Mouse (Mus musculus) forebrain, embryonic 16.5 days (tissue): ENCODE measurements at regions not wholly inside any gene's neighbourhood (a gene's known extent, or its start where the extent isn't known, plus 50 kb on each side); places are given as distances from the start of the nearest gene placed in this dataset.
"Not testable (repeated sequence)": the region's sequence is repeated elsewhere in the genome, so short reads cannot be mapped to it uniquely, and the experiment has no call there.

Experiments
- ATAC-seq: fragments of 200-750 bp; cut with Nextera tagmentation; 2 replicates; pipeline ENCODE4 v1.8.0; 2017; ENCODE audit warnings: mild to moderate bottlenecking, moderate library complexity
- H3K27ac ChIP-seq: fragments of 300-500 bp; sonication (generic); 2 replicates; pipeline ENCODE4 v1.5.1; 2014; ENCODE audit warnings: low read length, control low read depth
- H3K27me3 ChIP-seq: fragments of 300-500 bp; sonication (generic); replicated peaks from 2 replicates; pipeline ENCODE4 v1.6.1; 2014; ENCODE audit warnings: low read length; ENCODE audit not compliant: control insufficient read depth, insufficient read depth
- H3K36me3 ChIP-seq: fragments of 300-500 bp; sonication (generic); 2 replicates; pipeline ENCODE4 v1.6.1; 2014; ENCODE audit not compliant: control insufficient read depth, insufficient read depth
- H3K4me1 ChIP-seq: fragments of 300-500 bp; sonication (generic); replicated peaks from 2 replicates; pipeline ENCODE4 v1.6.1; 2014; ENCODE audit warnings: low read length; ENCODE audit not compliant: control insufficient read depth, insufficient read depth
- H3K4me2 ChIP-seq: fragments of 300-500 bp; sonication (generic); 2 replicates; pipeline ENCODE4 v1.6.1; 2014; ENCODE audit warnings: mild to moderate bottlenecking, low read length, control low read depth
- H3K4me3 ChIP-seq: fragments of 300-500 bp; sonication (generic); replicated peaks from 2 replicates; pipeline ENCODE4 v1.5.1; 2014; ENCODE audit warnings: mild to moderate bottlenecking, low read length, control low read depth
- H3K9ac ChIP-seq: fragments of 300-500 bp; sonication (generic); replicated peaks from 2 replicates; pipeline ENCODE4 v1.6.1; 2014; ENCODE audit warnings: low read depth, low read length, control low read depth
- H3K9me3 ChIP-seq: fragments of 300-500 bp; sonication (generic); 2 replicates; pipeline ENCODE4 v1.6.1; 2016; ENCODE audit warnings: low read length; ENCODE audit not compliant: control insufficient read depth
- WGBS: fragments of 180-500 bp; shearing (Covaris S2); extraction: QIAGEN DNeasy Blood & Tissue Kit; methylation state at CpG from one replicate; pipeline ENCODE4 v1.1.7; 2014; 5-methylcytosine and 5-hydroxymethylcytosine counted together

- not testable (repeated sequence) for H3K4me3 ChIP-seq, H3K36me3 ChIP-seq, H3K27me3 ChIP-seq, H3K4me1 ChIP-seq, H3K9ac ChIP-seq, H3K9me3 ChIP-seq, H3K4me2 ChIP-seq, ATAC-seq, H3K27ac ChIP-seq
Observed at GRCm38 (mm10) chr11:45424066-45424465, 427.8 kb upstream of the Clint1 start.

GRCm38 (mm10) chr11:45440937-45441720 lies 410.7 kb upstream of the Clint1 start:
- no peak for ATAC-seq
- 71% methylated on average over 3 of the region's 3 CpGs for WGBS
- H3K4me2 ChIP-seq, result no peak overlapping the region

GRCm38 (mm10) chr11:45446512-45446911 lies 405.3 kb upstream of the Clint1 start:
- no peak overlapping the region for H3K4me3 ChIP-seq
- H3K9ac ChIP-seq, result no peak overlapping the region
- H3K36me3 ChIP-seq, result no peaks in the 10 kb centered on the region
- H3K4me1 ChIP-seq, result no peaks in the 10 kb centered on the region
- H3K4me2 ChIP-seq, result no peak overlapping the region
- WGBS, result 82% methylated on average over 2 of the region's 2 CpGs
- no peak overlapping the region for H3K27ac ChIP-seq
- no peak for ATAC-seq
- H3K9me3 ChIP-seq, result no peaks in the 10 kb centered on the region
- H3K27me3 ChIP-seq, result no peaks in the 10 kb centered on the region

More at GRCm38 (mm10) chr11:45440937-45441720, 410.7 kb upstream of the Clint1 start:
- no peaks in the 10 kb centered on the region for H3K27me3 ChIP-seq
- no peak overlapping the region for H3K4me3 ChIP-seq
- no peak overlapping the region for H3K27ac ChIP-seq
- H3K9ac ChIP-seq, result no peak overlapping the region
- H3K36me3 ChIP-seq, result no peaks in the 10 kb centered on the region
- H3K9me3 ChIP-seq, result no peaks in the 10 kb centered on the region
- no peaks in the 10 kb centered on the region for H3K4me1 ChIP-seq

GRCm38 (mm10) chr11:45454234-45454633 lies 397.6 kb upstream of the Clint1 start:
- peak; percentile 72 for ATAC-seq
- peak overlapping the region; percentile 67 for H3K27ac ChIP-seq

GRCm38 (mm10) chr11:45454933-45455332 lies 396.9 kb upstream of the Clint1 start:
- 45% methylated on average over 3 of the region's 3 CpGs for WGBS
- peak; percentile 93 for ATAC-seq

More at GRCm38 (mm10) chr11:45454234-45454633, 397.6 kb upstream of the Clint1 start:
- Histone ChIP-seq H3K9ac (no peak overlapping the region), H3K4me1 (peaks cover 6% of the 10 kb centered on the region), H3K9me3 (no peaks in the 10 kb centered on the region), H3K4me3 (no peak overlapping the region), H3K27me3 (no peaks in the 10 kb centered on the region), H3K4me2 (no peak overlapping the region), H3K36me3 (no peaks in the 10 kb centered on the region)
- WGBS, result 23% methylated on average over 5 of the region's 5 CpGs

GRCm38 (mm10) chr11:45456724-45457123 lies 395.1 kb upstream of the Clint1 start:
- no peak for ATAC-seq
- no peak overlapping the region for H3K9ac ChIP-seq
- no peak overlapping the region for H3K27ac ChIP-seq
- peaks cover 6% of the 10 kb centered on the region for H3K4me1 ChIP-seq
- no peaks in the 10 kb centered on the region for H3K36me3 ChIP-seq
- WGBS, result 88% methylated on average over 3 of the region's 3 CpGs
- no peak overlapping the region for H3K4me2 ChIP-seq
- H3K4me3 ChIP-seq, result no peak overlapping the region
- H3K9me3 ChIP-seq, result no peaks in the 10 kb centered on the region
- no peaks in the 10 kb centered on the region for H3K27me3 ChIP-seq

More at GRCm38 (mm10) chr11:45454933-45455332, 396.9 kb upstream of the Clint1 start:
- H3K9me3 ChIP-seq, result no peaks in the 10 kb centered on the region
- H3K4me2 ChIP-seq, result no peak overlapping the region
- H3K9ac ChIP-seq, result no peak overlapping the region
- peak overlapping the region; percentile 67 for H3K27ac ChIP-seq
- peaks cover 6% of the 10 kb centered on the region for H3K4me1 ChIP-seq
- no peaks in the 10 kb centered on the region for H3K27me3 ChIP-seq
- H3K4me3 ChIP-seq, result no peak overlapping the region
- no peaks in the 10 kb centered on the region for H3K36me3 ChIP-seq

GRCm38 (mm10) chr11:45457597-45457996 lies 394.3 kb upstream of the Clint1 start:
- peaks cover 6% of the 10 kb centered on the region for H3K4me1 ChIP-seq
- no peak overlapping the region for H3K27ac ChIP-seq
- H3K4me3 ChIP-seq, result no peak overlapping the region
- no peak overlapping the region for H3K9ac ChIP-seq
- 80% methylated on average over 4 of the region's 4 CpGs for WGBS
- no peak overlapping the region for H3K4me2 ChIP-seq
- ATAC-seq, result no peak
- H3K27me3 ChIP-seq, result no peaks in the 10 kb centered on the region
- H3K36me3 ChIP-seq, result no peaks in the 10 kb centered on the region
- H3K9me3 ChIP-seq, result no peaks in the 10 kb centered on the region

- Histone ChIP-seq H3K4me2 (no peak overlapping the region), H3K27ac (no peak overlapping the region), H3K4me1 (peaks cover under 1% of the 10 kb centered on the region), H3K9ac (no peak overlapping the region), H3K4me3 (no peak overlapping the region), H3K27me3 (no peaks in the 10 kb centered on the region), H3K9me3 (no peaks in the 10 kb centered on the region), H3K36me3 (no peaks in the 10 kb centered on the region)
- ATAC-seq, result no peak
- WGBS, result 84% methylated on average over 11 of the region's 11 CpGs
Observed at GRCm38 (mm10) chr11:45460000-45460792, 391.7 kb upstream of the Clint1 start.

- no peak overlapping the region for H3K4me3 ChIP-seq
- ATAC-seq, result no peak
- WGBS, result 66% methylated on average over 4 of the region's 4 CpGs
- 0 out of 2 replicates have a peak, but pooled peaks cover 2% of the 10 kb centered on the region for H3K4me1 ChIP-seq
- no peak overlapping the region for H3K9ac ChIP-seq
- H3K36me3 ChIP-seq, result no peaks in the 10 kb centered on the region
- no peaks in the 10 kb centered on the region for H3K27me3 ChIP-seq
- no peaks in the 10 kb centered on the region for H3K9me3 ChIP-seq
- H3K4me2 ChIP-seq, result no peak overlapping the region
- H3K27ac ChIP-seq, result no peak overlapping the region
Observed at GRCm38 (mm10) chr11:45464501-45464900, 387.4 kb upstream of the Clint1 start.
